8 mouse cellular contexts compared by ENCODE assay signal in genomic region chr6:50294128-50294527, GRCm38 (mm10). TPM values are rescaled to one million over a fixed set of nuclear protein-coding genes. Genes with fewer than 3 reads are reported as not detected.
A peak's percentile ranks its signal among the peaks of the same experiment; 100 is the strongest.
DNase-seq lines count a peak whose midpoint lies in the region; ATAC-seq and TF ChIP-seq lines count a peak whose summit lies in the region.

No protein-coding gene starts in this region.

- no peaks in the 10 kb centered on the region for H3K9me3 ChIP-seq in kidney, embryonic 14.5 days (ENCODE audit: control insufficient read depth, low read length)
- no peaks in the 10 kb centered on the region for H3K9me3 ChIP-seq in neural tube, embryonic 12.5 days
- H3K9me3 ChIP-seq in stomach, postnatal 0 days (ENCODE audit: control insufficient read depth, low read length), result no peaks in the 10 kb centered on the region

- H3K4me1 ChIP-seq in kidney, embryonic 14.5 days (ENCODE audit: control insufficient read depth, insufficient read depth, low read length), result no peaks in the 10 kb centered on the region
- H3K4me1 ChIP-seq in liver, adult 2 months (ENCODE audit: control insufficient read depth, insufficient read depth, low read length), result no peaks in the 10 kb centered on the region
- no peaks in the 10 kb centered on the region for H3K4me1 ChIP-seq in neural tube, embryonic 12.5 days
- H3K4me1 ChIP-seq in stomach, postnatal 0 days (replicated peaks; ENCODE audit: control insufficient read depth, insufficient read depth), result no peaks in the 10 kb centered on the region

- H3K9ac ChIP-seq in kidney, embryonic 14.5 days (ENCODE audit: low read depth, low read length), result no peak overlapping the region
- H3K9ac ChIP-seq in liver, adult 2 months (ENCODE audit: low read depth, low read length), result no peak overlapping the region
- H3K9ac ChIP-seq in neural tube, embryonic 12.5 days, result no peak overlapping the region
- H3K9ac ChIP-seq in stomach, postnatal 0 days (ENCODE audit: low read length), result no peak overlapping the region

- no peaks in the 10 kb centered on the region for H3K36me3 ChIP-seq in kidney, embryonic 14.5 days (ENCODE audit: control insufficient read depth, insufficient read depth, low read length)
- no peaks in the 10 kb centered on the region for H3K36me3 ChIP-seq in liver, adult 2 months (ENCODE audit: control insufficient read depth, insufficient read depth, low read length)
- H3K36me3 ChIP-seq in neural tube, embryonic 12.5 days, result no peaks in the 10 kb centered on the region
- H3K36me3 ChIP-seq in stomach, postnatal 0 days (ENCODE audit: control insufficient read depth, insufficient read depth, low read length), result no peaks in the 10 kb centered on the region

- DNase-seq in 3T3-L1 (ENCODE audit: low read depth, low spot score) (peak; percentile 97), ZHBTc4 (ENCODE audit: low read depth, low spot score) (peak; percentile 90)
- DNase-seq in gastrocnemius, postnatal 14 days, result peak; percentile 62
- DNase-seq in liver, adult 2 months (ENCODE audit: extremely low read depth, low read depth, low spot score), result peak; percentile 74
- DNase-seq in stomach, postnatal 0 days (ENCODE audit: low spot score), result peak; percentile 67

- H3K4me2 ChIP-seq in kidney, embryonic 14.5 days (replicated peaks; ENCODE audit: low read depth, low read length), result no peak overlapping the region
- H3K4me2 ChIP-seq in neural tube, embryonic 12.5 days (replicated peaks), result no peak overlapping the region
- no peak overlapping the region for H3K4me2 ChIP-seq in stomach, postnatal 0 days (replicated peaks; ENCODE audit: low read depth)

- H3K27ac ChIP-seq in kidney, embryonic 14.5 days (ENCODE audit: low read depth, low read length), result no peak overlapping the region
- H3K27ac ChIP-seq in liver, adult 2 months (replicated peaks; ENCODE audit: insufficient read depth, low read depth, low read length), result no peak overlapping the region
- no peak overlapping the region for H3K27ac ChIP-seq in neural tube, embryonic 12.5 days
- H3K27ac ChIP-seq in stomach, postnatal 0 days (replicated peaks), result no peak overlapping the region

- 27% methylated on average over 1 of the region's 1 CpGs for WGBS in kidney, embryonic 14.5 days
- WGBS in liver, adult 2 months, result 49% methylated on average over 1 of the region's 1 CpGs
- 31% methylated on average over 1 of the region's 1 CpGs for WGBS in neural tube, embryonic 12.5 days
- WGBS in stomach, postnatal 0 days, result 53% methylated on average over 1 of the region's 1 CpGs

- no peak overlapping the region for H3K4me3 ChIP-seq in kidney, embryonic 14.5 days (ENCODE audit: low read length)
- no peak overlapping the region for H3K4me3 ChIP-seq in liver, adult 2 months (ENCODE audit: insufficient read depth, low read depth, low read length)
- H3K4me3 ChIP-seq in neural tube, embryonic 12.5 days, result no peak overlapping the region
- no peak overlapping the region for H3K4me3 ChIP-seq in stomach, postnatal 0 days (ENCODE audit: low read depth, low read length)

- peak; percentile 57 for TF ChIP-seq CTCF in liver, adult 2 months (IDR thresholded peaks at IDR 0.05; ENCODE audit: low read depth, low read length)
- peak; percentile 98 for TF ChIP-seq CTCF in stomach, postnatal 0 days (IDR thresholded peaks at IDR 0.05; ENCODE audit: low read depth)

- TF ChIP-seq EP300 in stomach, postnatal 0 days (optimal IDR thresholded peaks at IDR 0.05), result no peak

- intact Hi-C loops in gastrocnemius, postnatal 14 days (cut with DNase I; ENCODE audit: low total_unique reads), result loop anchor here (5.0 kb wide), 1 partner anchor 777 kb away; no protein-coding TSS in a partner anchor

- TF ChIP-seq POLR2A in liver, adult 2 months (IDR thresholded peaks at IDR 0.05; ENCODE audit: extremely low read depth, insufficient read depth, low read length), result no peak

- no peaks in the 10 kb centered on the region for H3K27me3 ChIP-seq in kidney, embryonic 14.5 days (ENCODE audit: control insufficient read depth, insufficient read depth, low read length)
- H3K27me3 ChIP-seq in liver, adult 2 months (ENCODE audit: control insufficient read depth, insufficient read depth, low read length), result no peaks in the 10 kb centered on the region
- H3K27me3 ChIP-seq in neural tube, embryonic 12.5 days (replicated peaks), result no peaks in the 10 kb centered on the region
- H3K27me3 ChIP-seq in stomach, postnatal 0 days (ENCODE audit: control insufficient read depth, insufficient read depth, low read length), result no peaks in the 10 kb centered on the region

- ATAC-seq in common myeloid progenitor, adult 5-6 weeks (replicated peaks; ENCODE audit: low read depth, poor library complexity, severe bottlenecking), result peak; percentile 90
- ATAC-seq in kidney, embryonic 14.5 days (ENCODE audit: low FRiP score, low TSS enrichment), result peak; percentile 71
- ATAC-seq in neural tube, embryonic 12.5 days (ENCODE audit: low FRiP score, low read depth), result peak; percentile 82
- ATAC-seq in stomach, postnatal 0 days (ENCODE audit: low FRiP score, low TSS enrichment), result peak; percentile 77

- no peaks in the 10 kb centered on the region for H3K79me2 ChIP-seq in liver, adult 2 months (ENCODE audit: control insufficient read depth, insufficient read depth, low read length)

RNA-seq across cellular contexts. Expression of gene Gsdme, which starts 30.5 kb away (rescaled TPM):
- 6.6 and 9.5 TPM in 2 replicates for total RNA-seq in common myeloid progenitor, adult 5-6 weeks (2017)
- 1 to 10 TPM in 1 of 2 experiments, under 1 TPM in 1; 0.66 to 1.7 TPM for total RNA-seq in gastrocnemius, postnatal 14 days (2021)
- 61.7 and 65.6 TPM in 2 replicates for polyA plus RNA-seq in kidney, embryonic 14.5 days (2014; fragmentation: Nextera tagmentation; extraction: Ambion mirVana)
- total RNA-seq in liver, adult 2 months (2014; rRNA removed), result 1.0 and 1.4 TPM in 2 replicates
- polyA plus RNA-seq in liver, adult 2 months (2012; rRNA removed), result 0.87 and 1.2 TPM in 2 replicates
- 52.7 and 53.4 TPM in 2 replicates for polyA plus RNA-seq in neural tube, embryonic 12.5 days (2016; fragmentation: Nextera tagmentation; extraction: Ambion mirVana)
- polyA plus RNA-seq in stomach, postnatal 0 days (2015; fragmentation: Nextera tagmentation; extraction: Ambion mirVana), result 13.0 and 14.1 TPM in 2 replicates
